Mouse (Mus musculus) embryonic fibroblast, embryonic 13.5 days (primary cell): ENCODE measurements around the gene Cd9. TPM values are rescaled to one million over a fixed set of nuclear protein-coding genes. Genes with fewer than 3 reads are reported as not detected.
"Not testable (repeated sequence)": the region's sequence is repeated elsewhere in the genome, so short reads cannot be mapped to it uniquely, and the experiment has no call there.

Experiments used
- H3K27ac ChIP-seq: 2 replicates; pipeline ENCODE4 v1.5.1; 2012; ENCODE audit warnings: low read length, control low read depth, inconsistent platforms; ENCODE audit not compliant: insufficient read depth
- H3K4me1 ChIP-seq: 2 replicates; pipeline ENCODE4 v1.6.1; 2011; ENCODE audit warnings: low read length; ENCODE audit not compliant: control insufficient read depth, insufficient read depth
- H3K4me3 ChIP-seq: 2 replicates; pipeline ENCODE4 v1.5.1; 2011; ENCODE audit warnings: mild to moderate bottlenecking, control low read depth, low read length; ENCODE audit not compliant: insufficient read depth
- CTCF ChIP-seq: IDR thresholded peaks from 2 replicates; pipeline ENCODE4 v1.5.1; 2011; ENCODE audit warnings: mild to moderate bottlenecking, control low read depth, low read length, moderate library complexity, borderline replicate concordance; ENCODE audit not compliant: insufficient read depth
- POLR2A ChIP-seq: IDR thresholded peaks from 2 replicates; pipeline ENCODE4 v1.6.1; 2011; ENCODE audit warnings: low read depth, mild to moderate bottlenecking, control low read depth, low read length, moderate library complexity
- polyA plus RNA-seq: library from polyadenylated mRNA; stranded (reverse); fragments of >200 nt; gene quantifications from 2 replicates; pipeline ENCODE4 v1.2.4, GENCODE M21; 2011; ENCODE audit warnings: low read depth; ENCODE audit not compliant: missing spikeins, insufficient read length

Cd9 gene
- polyA plus RNA-seq, 1 experiment = 170 TPM

DNA sequence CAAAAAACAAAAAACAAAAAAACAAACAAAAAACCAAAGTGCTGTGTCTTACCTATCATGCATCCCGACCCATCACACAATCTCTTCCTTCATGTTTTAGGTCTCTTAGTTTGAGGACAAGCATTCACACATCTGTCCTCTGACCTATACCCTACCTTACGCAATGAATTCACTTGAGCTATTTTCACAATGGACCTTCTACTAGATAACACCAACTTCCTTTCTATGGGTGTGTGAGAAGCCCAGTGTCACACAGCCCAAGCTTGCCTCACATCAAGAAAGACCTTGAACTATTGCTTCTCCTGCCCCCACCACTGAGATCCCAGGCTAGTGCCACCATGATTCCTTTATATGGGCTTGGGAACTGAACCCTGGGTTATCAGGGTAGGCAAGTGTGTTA is 9.9 kb downstream of the Cd9 start:
- no peak overlapping the region for H3K4me3 ChIP-seq
- peaks cover 20% of the 10 kb centered on the region for H3K4me1 ChIP-seq
- no peak for TF ChIP-seq CTCF
- no peak for TF ChIP-seq POLR2A
- no peak overlapping the region for H3K27ac ChIP-seq

DNA sequence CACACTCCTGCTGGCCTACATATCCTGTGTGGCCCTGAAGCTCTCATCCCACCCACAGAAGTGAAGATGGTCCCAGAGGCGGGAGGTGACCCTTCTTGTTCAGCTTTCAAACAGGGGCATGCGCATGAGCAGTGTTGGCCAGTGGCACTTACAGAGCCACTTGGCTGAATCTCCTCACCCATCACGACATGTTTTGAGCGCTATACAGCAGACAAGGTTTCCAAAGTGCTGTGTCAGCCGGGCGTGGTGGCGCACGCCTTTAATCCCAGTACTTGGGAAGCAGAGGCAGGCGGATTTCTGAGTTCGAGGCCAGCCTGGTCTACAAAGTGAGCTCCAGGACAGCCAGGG is 10.3 kb downstream of the Cd9 start:
- not testable (repeated sequence) for H3K27ac ChIP-seq, H3K4me3 ChIP-seq
- H3K4me1 ChIP-seq = peaks cover 20% of the 10 kb centered on the region

DNA sequence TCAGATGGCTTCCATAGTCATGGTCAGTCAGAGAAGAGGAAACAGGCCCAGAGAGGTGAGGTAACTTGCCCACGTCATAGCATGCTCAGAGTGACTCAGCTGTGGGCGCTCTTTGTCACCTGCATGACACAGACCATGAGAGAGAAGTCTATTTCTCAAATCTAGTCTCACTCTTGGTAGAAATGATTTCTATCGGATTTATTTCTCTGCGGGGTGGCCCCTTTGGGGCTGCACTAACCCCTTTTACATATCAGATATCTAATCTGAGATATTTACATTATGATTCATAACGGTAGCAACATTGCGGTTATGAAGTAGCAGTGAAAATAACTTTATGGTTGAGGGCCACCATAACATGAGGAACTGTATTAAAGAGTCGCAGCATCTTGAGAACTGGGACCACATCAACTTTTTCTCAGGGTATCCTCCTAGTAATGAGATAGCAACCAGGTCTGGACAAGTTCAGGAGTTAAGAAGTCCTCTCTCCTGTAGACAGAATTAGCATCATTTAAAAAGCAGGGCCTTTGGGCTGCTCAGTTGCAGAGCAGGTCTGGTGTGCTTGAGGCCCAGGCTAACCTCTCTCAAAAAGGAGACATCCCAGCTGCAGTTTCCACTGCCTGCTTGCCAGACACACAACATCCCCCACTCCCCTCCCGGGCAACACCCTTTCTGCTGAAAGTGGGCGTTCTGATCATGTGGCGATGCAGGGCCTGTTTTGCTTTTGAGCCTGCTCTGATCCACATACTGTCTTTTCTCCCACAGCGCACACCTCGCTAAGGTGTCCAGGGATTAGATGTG is 10.9 kb downstream of the Cd9 start:
- H3K4me1 ChIP-seq = peaks cover 20% of the 10 kb centered on the region
- peak overlapping the region; percentile 21; the same call in 1 of the 2 replicates for H3K27ac ChIP-seq

DNA sequence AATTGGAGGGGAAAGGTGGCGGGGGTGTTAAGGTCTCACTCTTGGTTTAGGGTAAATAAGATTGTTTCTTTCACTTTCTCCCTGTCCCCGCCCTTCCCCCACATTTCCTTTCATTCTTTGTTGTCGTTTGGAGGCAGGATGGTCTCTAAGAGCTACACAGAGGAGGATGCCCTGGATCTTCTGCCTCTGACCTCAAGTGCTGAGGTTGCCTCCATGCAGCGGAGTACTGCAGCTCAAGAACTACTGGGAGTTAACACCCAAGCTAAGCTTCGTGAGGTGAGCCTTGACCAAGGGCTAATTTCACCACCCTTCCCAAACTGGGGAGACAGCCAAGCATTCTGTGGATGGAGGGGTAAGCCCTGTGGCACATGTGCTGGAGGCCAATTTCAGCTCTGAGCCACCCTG is 12.2 kb downstream of the Cd9 start:
- Histone ChIP-seq H3K4me1 (peaks cover 25% of the 10 kb centered on the region), H3K27ac (peak overlapping the region; percentile 24), H3K4me3 (no peak overlapping the region)
- no peak for TF ChIP-seq POLR2A
- no peak for TF ChIP-seq CTCF

More for the DNA sequence above, 10.9 kb downstream of the Cd9 start:
- no peak overlapping the region for H3K4me3 ChIP-seq
- TF ChIP-seq POLR2A (no peak), CTCF (no peak)

DNA sequence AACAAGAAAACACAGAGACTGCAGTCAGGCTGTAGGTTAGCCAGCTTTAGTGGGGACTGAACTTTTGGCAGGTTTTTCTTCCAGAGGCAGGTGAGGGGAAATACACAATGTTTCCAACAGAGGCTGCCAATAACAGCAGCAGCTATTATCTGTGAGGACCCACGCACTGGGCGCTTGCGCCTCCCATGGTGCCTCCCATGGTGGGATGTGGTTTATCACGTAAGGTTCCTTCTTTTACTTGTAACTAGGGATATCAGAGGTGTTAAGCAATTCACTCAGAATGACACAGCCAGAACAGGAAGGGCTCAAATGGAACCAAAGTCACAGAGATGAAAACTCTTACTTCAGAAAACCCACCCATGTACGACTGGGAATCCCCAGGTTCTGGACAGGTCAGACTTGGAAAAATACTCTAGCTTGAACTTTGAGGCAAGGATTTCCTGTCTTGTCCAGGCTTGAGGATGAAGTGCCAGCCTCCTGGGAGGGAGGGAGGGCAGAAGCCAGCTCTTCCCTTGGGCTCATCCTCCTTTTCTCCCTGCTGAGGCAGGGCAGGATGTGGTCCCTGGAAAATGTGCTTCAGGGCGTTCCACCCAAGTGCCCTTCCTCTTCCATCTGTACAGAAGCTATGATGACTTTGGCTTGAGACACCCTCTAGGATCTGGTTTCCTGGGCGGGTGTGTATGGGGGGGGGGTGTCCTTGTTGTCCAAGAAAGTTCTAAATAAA is 12.8 kb downstream of the Cd9 start:
- TF ChIP-seq POLR2A (no peak), CTCF (no peak)
- Histone ChIP-seq H3K27ac (peak overlapping the region; percentile 68), H3K4me1 (peaks cover 30% of the 10 kb centered on the region), H3K4me3 (no peak overlapping the region)

DNA sequence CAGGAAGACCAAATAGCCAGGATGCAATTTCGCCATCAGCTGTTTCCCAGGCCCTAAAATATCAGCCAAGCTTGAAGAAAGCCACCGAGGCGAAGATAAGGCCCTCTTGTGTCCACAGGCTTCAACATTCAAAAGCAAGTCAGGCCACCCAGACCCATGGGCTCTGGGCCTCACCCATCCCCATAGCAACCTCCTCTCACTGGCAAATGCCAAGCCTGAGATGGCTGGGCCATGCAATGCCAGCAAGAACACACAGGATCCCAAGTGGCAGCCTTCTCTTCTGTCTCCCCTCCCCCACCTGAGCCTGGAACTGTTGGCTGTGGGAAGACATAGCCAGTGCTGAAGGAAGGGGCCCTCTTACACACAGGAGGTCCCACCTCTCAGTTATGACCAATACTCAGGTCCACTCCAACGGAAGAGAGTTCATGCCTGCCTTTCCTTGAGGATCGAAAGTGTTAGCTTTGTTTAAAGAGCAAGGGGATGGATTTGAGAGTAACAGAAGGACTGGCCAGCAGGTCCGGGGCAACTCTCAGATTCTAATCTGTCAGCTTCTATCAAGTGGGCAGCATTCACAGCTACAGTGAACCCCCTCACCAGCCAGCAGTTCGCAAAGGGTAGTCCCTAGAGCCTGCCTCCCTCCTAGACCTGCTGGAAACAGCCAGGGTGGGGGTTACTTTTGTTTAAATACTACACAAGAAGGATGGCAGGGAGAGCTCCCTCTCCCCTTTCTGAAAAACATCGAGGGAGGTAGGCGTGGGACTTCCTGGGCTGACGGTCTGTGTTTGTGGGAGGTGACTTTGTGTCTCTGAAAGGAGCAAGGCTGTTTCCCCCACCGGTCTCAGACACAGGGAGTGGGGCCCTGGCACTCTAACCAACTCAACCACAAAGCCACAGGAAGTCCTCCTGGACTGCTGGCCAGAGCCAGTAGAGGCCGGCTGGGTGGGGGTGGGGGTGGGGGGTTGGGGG is 13.9 kb downstream of the Cd9 start:
- Histone ChIP-seq H3K4me1 (peaks cover 31% of the 10 kb centered on the region), H3K4me3 (no peak overlapping the region), H3K27ac (peak overlapping the region; percentile 69)
- TF ChIP-seq POLR2A = no peak
- no peak for TF ChIP-seq CTCF

DNA sequence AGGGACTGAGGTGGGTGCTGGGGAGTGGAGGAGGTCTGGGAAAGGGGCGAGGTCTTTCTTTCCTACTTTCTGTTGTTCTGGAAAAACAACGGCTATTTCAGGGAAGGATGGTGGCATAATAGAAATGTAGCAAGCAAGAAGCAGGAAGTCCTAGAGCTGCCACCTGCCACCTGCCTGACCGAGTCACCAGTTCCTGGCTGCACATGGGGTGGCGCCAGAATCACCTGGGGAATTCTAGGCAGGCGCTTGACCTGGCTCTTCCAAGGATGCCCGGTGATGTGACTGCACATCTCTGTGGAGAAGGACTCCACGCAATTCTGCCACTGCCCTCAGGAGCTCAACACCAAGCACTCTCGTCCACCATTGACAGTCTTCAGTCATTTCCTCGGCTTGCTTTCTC is 15.2 kb downstream of the Cd9 start:
- no peak overlapping the region for H3K27ac ChIP-seq
- H3K4me3 ChIP-seq = no peak overlapping the region
- H3K4me1 ChIP-seq = peaks cover 31% of the 10 kb centered on the region
- TF ChIP-seq POLR2A = no peak
- no peak for TF ChIP-seq CTCF

DNA sequence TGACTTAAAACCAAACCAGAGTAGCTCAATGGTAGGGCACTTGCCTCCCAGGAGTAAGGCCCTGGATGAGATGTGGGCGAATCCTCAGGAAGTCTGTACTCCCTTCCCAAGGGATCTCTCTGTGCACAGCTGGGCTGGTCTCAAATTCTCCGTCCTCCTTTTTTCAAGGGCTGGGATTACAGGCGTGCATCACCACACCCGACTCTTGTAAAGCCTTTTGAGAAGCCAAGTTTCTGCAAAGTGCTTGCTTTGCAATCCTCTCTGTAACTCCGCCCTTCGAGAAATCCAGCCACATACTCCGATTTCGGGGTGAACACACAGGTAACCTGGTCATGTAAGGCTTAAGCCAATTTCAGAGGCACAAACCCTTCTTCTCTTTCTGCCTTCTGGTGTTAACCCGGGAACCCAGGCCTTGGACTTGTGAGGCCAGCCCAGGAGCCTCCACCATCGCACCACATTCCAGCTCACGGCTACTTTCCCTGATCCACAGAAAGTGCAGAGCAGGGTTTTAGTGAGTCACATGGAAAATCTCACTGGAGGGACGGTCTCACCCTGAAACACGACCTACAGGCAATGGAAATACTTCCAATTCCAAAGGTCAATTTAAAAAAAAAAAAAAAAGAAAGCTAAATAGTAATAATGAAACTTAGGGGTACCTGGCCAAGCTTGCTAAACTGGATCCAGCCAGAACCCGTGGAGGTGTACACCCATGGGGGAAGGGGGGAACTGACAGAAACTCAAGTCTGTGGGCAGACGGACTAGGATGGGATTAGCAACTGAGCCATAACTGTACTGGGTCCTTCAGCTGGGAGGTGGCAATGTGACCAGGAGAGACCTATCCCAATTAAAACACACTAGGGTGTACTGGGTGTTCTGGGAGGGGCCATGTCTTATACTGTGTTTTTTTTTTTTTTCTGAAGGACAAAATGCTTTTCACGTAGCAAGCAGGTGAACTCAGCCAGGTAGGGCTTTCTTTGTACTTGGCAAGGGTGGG is 16.2 kb downstream of the Cd9 start:
- TF ChIP-seq CTCF (no peak), POLR2A (no peak)
- Histone ChIP-seq H3K27ac (peak overlapping the region; percentile 35; the same call in 1 of the 2 replicates), H3K4me3 (no peak overlapping the region), H3K4me1 (peaks cover 26% of the 10 kb centered on the region)
